Mouse (Mus musculus) thymus, adult 2 months (tissue): ENCODE measurements around the gene 4930518I15Rik. TPM values are rescaled to one million over a fixed set of nuclear protein-coding genes. Genes with fewer than 3 reads are reported as not detected.

Experiments used
- DNase-seq: peaks from one replicate; pipeline ENCODE4 v3.0.0; 2021
- H3K27ac ChIP-seq: fragments of 200-500 bp; 2 replicates; pipeline ENCODE4 v1.5.1; 2012; ENCODE audit warnings: low read length, control low read depth; ENCODE audit not compliant: control insufficient read depth, insufficient read depth
- H3K27me3 ChIP-seq: fragments of 200-500 bp; 2 replicates; pipeline ENCODE4 v1.6.1; 2012; ENCODE audit warnings: mild to moderate bottlenecking, low read length, moderate library complexity, mixed read lengths; ENCODE audit not compliant: control insufficient read depth, insufficient read depth
- H3K36me3 ChIP-seq: fragments of 200-500 bp; 2 replicates; pipeline ENCODE4 v1.6.1; 2012; ENCODE audit warnings: mild to moderate bottlenecking, low read length, moderate library complexity; ENCODE audit not compliant: control insufficient read depth, insufficient read depth
- H3K4me1 ChIP-seq: fragments of 200-500 bp; replicated peaks from 2 replicates; pipeline ENCODE4 v1.6.1; 2012; ENCODE audit warnings: low read length; ENCODE audit not compliant: control insufficient read depth, insufficient read depth
- H3K4me3 ChIP-seq: fragments of 200-500 bp; 2 replicates; pipeline ENCODE4 v1.5.1; 2012; ENCODE audit warnings: mild to moderate bottlenecking, low read length, control low read depth, moderate library complexity; ENCODE audit not compliant: control insufficient read depth, insufficient read depth
- CTCF ChIP-seq: fragments of 200-500 bp; IDR thresholded peaks from 2 replicates; pipeline ENCODE4 v1.5.1; 2012; ENCODE audit warnings: mild to moderate bottlenecking, control low read depth, low read length, moderate library complexity, borderline replicate concordance; ENCODE audit not compliant: control insufficient read depth, poor library complexity, insufficient read depth; ENCODE audit errors: extremely low read depth
- POLR2A ChIP-seq: fragments of 200-500 bp; IDR thresholded peaks from 2 replicates; pipeline ENCODE4 v1.6.1; 2012; ENCODE audit warnings: mild to moderate bottlenecking, low read length, control low read depth, moderate library complexity; ENCODE audit not compliant: control insufficient read depth, poor library complexity, insufficient read depth; ENCODE audit errors: extremely low read depth
- WGBS: fragments of 180-500 bp; shearing (Covaris S2); methylation state at CpG from one replicate; pipeline ENCODE4 v1.1.7; 2018; 5-methylcytosine and 5-hydroxymethylcytosine counted together
- polyA plus RNA-seq: library from polyadenylated mRNA; depleted of rRNA; stranded (reverse); fragments of >200 nt; gene quantifications from 2 replicates; pipeline ENCODE4 v1.2.3, GENCODE M21; 2012; rRNA removed

Gene 4930518I15Rik
- polyA plus RNA-seq, 1 experiment: 2.8 TPM

GRCm38 (mm10) chr2:156814893-156815292, 42.9 kb downstream of the 4930518I15Rik start:
- Histone ChIP-seq H3K4me3 (no peak overlapping the region), H3K36me3 (no peaks in the 10 kb centered on the region), H3K4me1 (no peaks in the 10 kb centered on the region), H3K27me3 (no peaks in the 10 kb centered on the region), H3K27ac (no peak overlapping the region)
- no peak for DNase-seq
- TF ChIP-seq POLR2A (no peak), CTCF (no peak)
- WGBS: 71% methylated on average over 5 of the region's 5 CpGs

GRCm38 (mm10) chr2:156814344-156814801, 43.4 kb downstream of the 4930518I15Rik start:
- no peaks in the 10 kb centered on the region for H3K27me3 ChIP-seq
- no peak for TF ChIP-seq CTCF
- no peak for TF ChIP-seq POLR2A
- no peaks in the 10 kb centered on the region for H3K4me1 ChIP-seq
- no peak overlapping the region for H3K27ac ChIP-seq
- 21% methylated on average over 8 of the region's 8 CpGs for WGBS
- no peak for DNase-seq
- H3K36me3 ChIP-seq: no peaks in the 10 kb centered on the region
- no peak overlapping the region for H3K4me3 ChIP-seq

GRCm38 (mm10) chr2:156811556-156811955, 46.2 kb downstream of the 4930518I15Rik start:
- Histone ChIP-seq H3K27ac (no peak overlapping the region), H3K4me1 (no peaks in the 10 kb centered on the region), H3K4me3 (no peak overlapping the region), H3K27me3 (no peaks in the 10 kb centered on the region), H3K36me3 (no peaks in the 10 kb centered on the region)
- TF ChIP-seq POLR2A (no peak), CTCF (no peak)
- WGBS: 90% methylated on average over 5 of the region's 5 CpGs
- no peak for DNase-seq

GRCm38 (mm10) chr2:156810716-156811115, 47.0 kb downstream of the 4930518I15Rik start:
- H3K36me3 ChIP-seq: no peaks in the 10 kb centered on the region
- H3K27ac ChIP-seq: no peak overlapping the region
- TF ChIP-seq CTCF (no peak), POLR2A (no peak)
- no peaks in the 10 kb centered on the region for H3K27me3 ChIP-seq
- H3K4me3 ChIP-seq: no peak overlapping the region
- 91% methylated on average over 10 of the region's 10 CpGs for WGBS
- no peaks in the 10 kb centered on the region for H3K4me1 ChIP-seq
- DNase-seq: no peak

DNA sequence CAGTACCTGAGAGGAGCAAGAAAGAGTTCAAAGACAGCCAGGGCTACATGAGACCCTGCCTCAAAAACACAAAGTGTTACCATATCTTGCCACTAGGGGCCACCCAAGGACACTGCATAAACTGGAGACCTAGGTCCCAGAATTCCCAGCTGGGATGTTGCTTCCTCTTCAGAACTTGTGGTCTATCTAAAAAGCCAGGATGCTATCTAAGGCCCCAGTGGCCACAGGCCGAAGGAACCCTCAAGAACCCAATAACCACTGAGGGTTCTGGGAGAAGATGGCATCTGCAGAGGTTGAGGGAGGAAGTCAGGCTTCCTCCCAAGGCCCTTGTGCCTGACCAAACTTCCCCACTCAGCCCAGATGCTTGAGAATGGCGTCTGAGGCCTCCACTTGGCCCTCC, 48.2 kb downstream of the 4930518I15Rik start:
- H3K27me3 ChIP-seq: no peaks in the 10 kb centered on the region
- peak; percentile 71 for DNase-seq
- H3K4me3 ChIP-seq: no peak overlapping the region
- H3K4me1 ChIP-seq: no peaks in the 10 kb centered on the region
- TF ChIP-seq POLR2A (no peak), CTCF (peak; percentile 59; the same call in 1 of the 2 replicates)
- 6% methylated on average over 2 of the region's 2 CpGs for WGBS
- H3K27ac ChIP-seq: no peak overlapping the region
- no peaks in the 10 kb centered on the region for H3K36me3 ChIP-seq

GRCm38 (mm10) chr2:156806886-156807285, 50.9 kb downstream of the 4930518I15Rik start:
- Histone ChIP-seq H3K4me1 (no peaks in the 10 kb centered on the region), H3K4me3 (no peak overlapping the region), H3K27ac (no peak overlapping the region), H3K36me3 (no peaks in the 10 kb centered on the region), H3K27me3 (no peaks in the 10 kb centered on the region)
- TF ChIP-seq POLR2A: no peak
- no peak for TF ChIP-seq CTCF
- DNase-seq: no peak
- 95% methylated on average over 6 of the region's 6 CpGs for WGBS

Other genes starting within 250 kb of the 4930518I15Rik start
- 93.5 and 98.2 TPM in 2 replicates for gene Dlgap4, start 244.2 kb downstream of the 4930518I15Rik start, polyA plus RNA-seq
- 32.3 and 32.4 TPM in 2 replicates for gene Myl9, start 82.5 kb downstream of the 4930518I15Rik start, polyA plus RNA-seq
- 28.7 and 37.2 TPM in 2 replicates for gene Tgif2, start 17.9 kb downstream of the 4930518I15Rik start, polyA plus RNA-seq
- 113 and 160 TPM in 2 replicates for gene Rab5if, start 5.2 kb upstream of the 4930518I15Rik start, polyA plus RNA-seq
- 115 and 120 TPM in 2 replicates for gene Sla2, start 29.2 kb upstream of the 4930518I15Rik start, polyA plus RNA-seq
- gene Ndrg3, start 134.1 kb upstream of the 4930518I15Rik start, polyA plus RNA-seq: 171 and 197 TPM in 2 replicates
- gene Dsn1, start 149.2 kb upstream of the 4930518I15Rik start, polyA plus RNA-seq: 11.9 and 12.3 TPM in 2 replicates
- 5.2 and 5.3 TPM in 2 replicates for gene Soga1, start 221.3 kb upstream of the 4930518I15Rik start, polyA plus RNA-seq
- not detected in 2 replicates for gene Tldc2, start 229.1 kb upstream of the 4930518I15Rik start, polyA plus RNA-seq